Mouse (Mus musculus): ENCODE results near the gene Asns. TPM values are rescaled to one million over a fixed set of nuclear protein-coding genes. Genes with fewer than 3 reads are reported as not detected.

Gene Asns
- polyA plus RNA-seq, 1 experiment from 2014 or later = 16.1 TPM

GRCm38 (mm10) chr6:7706796-7707195, 13.7 kb upstream of the Asns start:
- H3K9ac ChIP-seq = no peak overlapping the region
- ATAC-seq (replicated peaks; ENCODE audit: insufficient number of reproducible peaks, insufficient read depth, low FRiP score, low read depth) = no peak
- no peak overlapping the region for H3K27ac ChIP-seq
- no peak overlapping the region for H3K4me3 ChIP-seq
- no peaks in the 10 kb centered on the region for H3K9me3 ChIP-seq (replicated peaks)
- H3K36me3 ChIP-seq = no peaks in the 10 kb centered on the region
- H3K27me3 ChIP-seq = no peaks in the 10 kb centered on the region
- no peak overlapping the region for H3K4me2 ChIP-seq
- 54% methylated on average over 1 of the region's 1 CpGs for WGBS
- no peaks in the 10 kb centered on the region for H3K4me1 ChIP-seq (replicated peaks)

GRCm38 (mm10) chr6:7697999-7698699, 5.1 kb upstream of the Asns start:
- 73% methylated on average over 6 of the region's 6 CpGs for WGBS

GRCm38 (mm10) chr6:7697077-7697643, 4.1 kb upstream of the Asns start:
- ATAC-seq (replicated peaks; ENCODE audit: insufficient number of reproducible peaks, insufficient read depth, low FRiP score, low read depth) = no peak
- WGBS = 80% methylated on average over 4 of the region's 4 CpGs

More at GRCm38 (mm10) chr6:7697999-7698699, 5.1 kb upstream of the Asns start:
- Histone ChIP-seq H3K4me2 (no peak overlapping the region), H3K27ac (no peak overlapping the region), H3K4me3 (no peak overlapping the region), H3K9ac (no peak overlapping the region), H3K36me3 (no peaks in the 10 kb centered on the region), H3K4me1 (replicated peaks) (no peaks in the 10 kb centered on the region), H3K27me3 (no peaks in the 10 kb centered on the region), H3K9me3 (replicated peaks) (no peaks in the 10 kb centered on the region)
- ATAC-seq (replicated peaks; ENCODE audit: insufficient number of reproducible peaks, insufficient read depth, low FRiP score, low read depth) = no peak

GRCm38 (mm10) chr6:7696641-7697040, 3.6 kb upstream of the Asns start:
- no peak overlapping the region for H3K4me3 ChIP-seq
- peaks cover 4% of the 10 kb centered on the region for H3K4me1 ChIP-seq (replicated peaks)
- H3K9me3 ChIP-seq (replicated peaks) = no peaks in the 10 kb centered on the region
- 49% methylated on average over 3 of the region's 3 CpGs for whole genome bisulfite sequencing
- no peaks in the 10 kb centered on the region for H3K27me3 ChIP-seq
- no peak for ATAC-seq (replicated peaks; ENCODE audit: insufficient number of reproducible peaks, insufficient read depth, low FRiP score, low read depth)
- H3K9ac ChIP-seq = no peak overlapping the region
- H3K36me3 ChIP-seq = no peaks in the 10 kb centered on the region
- H3K27ac ChIP-seq = no peak overlapping the region
- no peak overlapping the region for H3K4me2 ChIP-seq

More at GRCm38 (mm10) chr6:7697077-7697643, 4.1 kb upstream of the Asns start:
- Histone ChIP-seq H3K36me3 (no peaks in the 10 kb centered on the region), H3K4me1 (replicated peaks) (peaks cover 4% of the 10 kb centered on the region), H3K9me3 (replicated peaks) (no peaks in the 10 kb centered on the region), H3K4me2 (no peak overlapping the region), H3K9ac (no peak overlapping the region), H3K27ac (no peak overlapping the region), H3K4me3 (no peak overlapping the region), H3K27me3 (no peaks in the 10 kb centered on the region)

- WGBS = 71% methylated on average over 4 of the region's 4 CpGs
These were observed 2.8 kb upstream of the Asns start for GRCm38 (mm10) chr6:7695901-7696300.

GRCm38 (mm10) chr6:7693666-7694065, 612 bp upstream of the Asns start:
- Histone ChIP-seq H3K27ac (no peak overlapping the region), H3K9me3 (replicated peaks) (no peaks in the 10 kb centered on the region), H3K9ac (no peak overlapping the region), H3K4me2 (peak overlapping the region; percentile 94), H3K4me1 (replicated peaks) (peaks cover 4% of the 10 kb centered on the region), H3K36me3 (no peaks in the 10 kb centered on the region), H3K27me3 (no peaks in the 10 kb centered on the region), H3K4me3 (no peak overlapping the region)
- ATAC-seq (replicated peaks; ENCODE audit: insufficient number of reproducible peaks, insufficient read depth, low FRiP score, low read depth) = no peak
- 66% methylated on average over 5 of the region's 5 CpGs for WGBS

More at GRCm38 (mm10) chr6:7695901-7696300, 2.8 kb upstream of the Asns start:
- no peak overlapping the region for H3K4me2 ChIP-seq
- H3K4me1 ChIP-seq (replicated peaks) = peaks cover 4% of the 10 kb centered on the region
- no peaks in the 10 kb centered on the region for H3K36me3 ChIP-seq
- no peak overlapping the region for H3K9ac ChIP-seq
- H3K9me3 ChIP-seq (replicated peaks) = no peaks in the 10 kb centered on the region
- ATAC-seq (replicated peaks; ENCODE audit: insufficient number of reproducible peaks, insufficient read depth, low FRiP score, low read depth) = no peak
- H3K27ac ChIP-seq = no peak overlapping the region
- no peaks in the 10 kb centered on the region for H3K27me3 ChIP-seq
- H3K4me3 ChIP-seq = no peak overlapping the region

GRCm38 (mm10) chr6:7692451-7692850, 603 bp downstream of the Asns start:
- peak overlapping the region; percentile 94 for H3K4me2 ChIP-seq
- H3K9me3 ChIP-seq (replicated peaks) = no peaks in the 10 kb centered on the region
- WGBS = 1% methylated on average over 12 of the region's 12 CpGs
- H3K9ac ChIP-seq = peak overlapping the region; percentile 53
- peaks cover 4% of the 10 kb centered on the region for H3K4me1 ChIP-seq (replicated peaks)
- peak overlapping the region; percentile 66 for H3K4me3 ChIP-seq
- peak; percentile 60; the same call in 1 of the 2 replicates for ATAC-seq (replicated peaks; ENCODE audit: insufficient number of reproducible peaks, insufficient read depth, low FRiP score, low read depth)
- H3K27ac ChIP-seq = no peak overlapping the region
- H3K27me3 ChIP-seq = no peaks in the 10 kb centered on the region
- H3K36me3 ChIP-seq = no peaks in the 10 kb centered on the region

- WGBS = 39% methylated on average over 15 of the region's 15 CpGs
These were observed 1.0 kb downstream of the Asns start for GRCm38 (mm10) chr6:7692037-7692436.

GRCm38 (mm10) chr6:7690456-7690855, 2.6 kb downstream of the Asns start:
- Histone ChIP-seq H3K4me1 (replicated peaks) (peaks cover 4% of the 10 kb centered on the region), H3K27me3 (no peaks in the 10 kb centered on the region), H3K9ac (no peak overlapping the region), H3K27ac (no peak overlapping the region), H3K4me2 (no peak overlapping the region), H3K36me3 (no peaks in the 10 kb centered on the region), H3K4me3 (no peak overlapping the region), H3K9me3 (replicated peaks) (no peaks in the 10 kb centered on the region)
- no peak for ATAC-seq (replicated peaks; ENCODE audit: insufficient number of reproducible peaks, insufficient read depth, low FRiP score, low read depth)
- 73% methylated on average over 9 of the region's 9 CpGs for WGBS

More at GRCm38 (mm10) chr6:7692037-7692436, 1.0 kb downstream of the Asns start:
- peak overlapping the region; percentile 94 for H3K4me2 ChIP-seq
- H3K9me3 ChIP-seq (replicated peaks) = no peaks in the 10 kb centered on the region
- H3K4me1 ChIP-seq (replicated peaks) = peaks cover 4% of the 10 kb centered on the region
- H3K36me3 ChIP-seq = no peaks in the 10 kb centered on the region
- peak overlapping the region; percentile 66 for H3K4me3 ChIP-seq
- no peak overlapping the region for H3K9ac ChIP-seq
- no peaks in the 10 kb centered on the region for H3K27me3 ChIP-seq
- no peak overlapping the region for H3K27ac ChIP-seq
- ATAC-seq (replicated peaks; ENCODE audit: insufficient number of reproducible peaks, insufficient read depth, low FRiP score, low read depth) = no peak

GRCm38 (mm10) chr6:7689180-7689579, 3.9 kb downstream of the Asns start:
- no peaks in the 10 kb centered on the region for H3K27me3 ChIP-seq
- no peaks in the 10 kb centered on the region for H3K9me3 ChIP-seq (replicated peaks)
- H3K9ac ChIP-seq = no peak overlapping the region
- ATAC-seq (replicated peaks; ENCODE audit: insufficient number of reproducible peaks, insufficient read depth, low FRiP score, low read depth) = no peak
- no peaks in the 10 kb centered on the region for H3K36me3 ChIP-seq
- H3K4me3 ChIP-seq = no peak overlapping the region
- H3K27ac ChIP-seq = no peak overlapping the region
- H3K4me1 ChIP-seq (replicated peaks) = peaks cover 4% of the 10 kb centered on the region
- H3K4me2 ChIP-seq = no peak overlapping the region
- 73% methylated on average over 12 of the region's 12 CpGs for WGBS

- 56% methylated on average over 2 of the region's 2 CpGs for WGBS
- no peaks in the 10 kb centered on the region for H3K4me1 ChIP-seq (replicated peaks)
- no peaks in the 10 kb centered on the region for H3K9me3 ChIP-seq (replicated peaks)
- H3K4me3 ChIP-seq = no peak overlapping the region
- H3K27me3 ChIP-seq = no peaks in the 10 kb centered on the region
- no peak overlapping the region for H3K9ac ChIP-seq
- no peak overlapping the region for H3K27ac ChIP-seq
- no peak overlapping the region for H3K4me2 ChIP-seq
- ATAC-seq (replicated peaks; ENCODE audit: insufficient number of reproducible peaks, insufficient read depth, low FRiP score, low read depth) = no peak
- no peaks in the 10 kb centered on the region for H3K36me3 ChIP-seq
These were observed 7.0 kb downstream of the Asns start for GRCm38 (mm10) chr6:7686047-7686446.
